Mouse (Mus musculus) forebrain, embryonic 11.5 days (tissue): ENCODE measurements around the gene Plk5. TPM values are rescaled to one million over a fixed set of nuclear protein-coding genes. Genes with fewer than 3 reads are reported as not detected.

Experiments used
- ATAC-seq: fragments of 200-750 bp; cut with Nextera tagmentation; replicated peaks from 2 replicates; pipeline ENCODE4 v1.8.0; 2017; ENCODE audit warnings: moderate TSS enrichment; ENCODE audit not compliant: low FRiP score
- DNase-seq: peaks from one replicate; pipeline ENCODE4 v3.0.0-alpha.2; 2017; ENCODE audit warnings: low spot score
- H3K27ac ChIP-seq: fragments of 300-500 bp; sonication (generic); 2 replicates; pipeline ENCODE4 v1.5.1; 2014; ENCODE audit warnings: low read depth, low read length
- H3K27me3 ChIP-seq: fragments of 300-500 bp; sonication (generic); 2 replicates; pipeline ENCODE4 v1.6.1; 2014; ENCODE audit warnings: mild to moderate bottlenecking, low read length, mixed read lengths; ENCODE audit not compliant: control insufficient read depth, insufficient read depth
- H3K36me3 ChIP-seq: fragments of 300-500 bp; sonication (generic); 2 replicates; pipeline ENCODE4 v1.6.1; 2014; ENCODE audit warnings: mild to moderate bottlenecking, low read length, moderate library complexity, mixed read lengths; ENCODE audit not compliant: control insufficient read depth, insufficient read depth
- H3K4me1 ChIP-seq: fragments of 300-500 bp; sonication (generic); replicated peaks from 2 replicates; pipeline ENCODE4 v1.6.1; 2014; ENCODE audit warnings: low read length, mixed read lengths; ENCODE audit not compliant: control insufficient read depth, insufficient read depth
- H3K4me2 ChIP-seq: fragments of 300-500 bp; sonication (generic); 2 replicates; pipeline ENCODE4 v1.6.1; 2014; ENCODE audit warnings: low read depth, mild to moderate bottlenecking, low read length, moderate library complexity, mixed read lengths; ENCODE audit not compliant: severe bottlenecking
- H3K4me3 ChIP-seq: fragments of 300-500 bp; sonication (generic); 2 replicates; pipeline ENCODE4 v1.5.1; 2014; ENCODE audit warnings: low read depth, low read length
- H3K9ac ChIP-seq: fragments of 300-500 bp; sonication (generic); 2 replicates; pipeline ENCODE4 v1.6.1; 2014; ENCODE audit warnings: low read length
- H3K9me3 ChIP-seq: fragments of 300-500 bp; sonication (generic); 2 replicates; pipeline ENCODE4 v1.6.1; 2016; ENCODE audit warnings: low read length, mixed read lengths; ENCODE audit not compliant: control insufficient read depth
- WGBS: fragments of 180-500 bp; shearing (Covaris S2); extraction: QIAGEN DNeasy Blood & Tissue Kit; methylation state at CpG from one replicate; pipeline ENCODE4 v1.1.7; 2014; 5-methylcytosine and 5-hydroxymethylcytosine counted together
- polyA plus RNA-seq: library from polyadenylated mRNA; unstranded; fragments of >200 nt; fragmentation: Nextera tagmentation; extraction: Ambion mirVana; gene quantifications from 2 replicates; pipeline ENCODE4 v1.2.1, GENCODE M21; 2014

Gene Plk5
- polyA plus RNA-seq, 1 experiment from 2014 or later, result 0.36 TPM

DNA sequence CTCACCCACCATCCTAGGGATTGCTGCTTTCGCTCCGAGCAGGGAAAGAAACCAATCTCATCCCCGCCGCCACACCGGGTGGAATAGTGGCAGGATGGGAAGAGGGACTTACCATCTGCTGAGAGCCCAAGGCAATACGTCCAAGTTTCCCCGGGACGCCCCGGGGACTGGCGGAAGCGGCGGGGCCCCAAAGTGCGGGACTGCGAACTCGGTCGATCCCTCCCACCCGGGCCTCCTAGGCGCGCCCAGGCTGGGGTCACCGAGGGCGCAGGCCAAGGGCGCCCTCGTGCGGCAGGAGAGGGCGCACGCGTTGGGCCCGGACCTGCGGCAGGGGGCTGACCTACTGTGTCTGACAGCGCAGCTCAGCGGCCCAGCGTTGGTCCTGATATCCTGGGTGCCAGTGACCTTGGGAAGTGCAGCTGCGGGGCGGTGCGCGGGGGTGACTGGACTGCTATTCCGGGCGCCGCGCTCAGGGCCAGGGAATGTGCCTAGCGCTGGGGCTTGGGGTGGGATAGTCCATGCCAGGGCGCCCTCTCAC, 7.9 kb upstream of the Plk5 start, which contains the start of gene Adamtsl5:
Gene Adamtsl5 (minus strand): TSS at position 169 of the 538 bp plus-strand sequence.
- H3K4me1 ChIP-seq, result peaks cover 2% of the 10 kb centered on the region
- H3K36me3 ChIP-seq, result no peaks in the 10 kb centered on the region
- DNase-seq, result peak; percentile 83
- H3K9me3 ChIP-seq, result no peaks in the 10 kb centered on the region
- H3K4me3 ChIP-seq, result peak within 1 kb of the TSS; percentile 18
- H3K4me2 ChIP-seq, result peak within 1 kb of the TSS; percentile 34; the same call in 1 of the 2 replicates
- no peak within 1 kb of the TSS for H3K27ac ChIP-seq
- peaks cover 80% of the 10 kb centered on the region for H3K27me3 ChIP-seq
- peak; percentile 22; the same call in 1 of the 2 replicates for ATAC-seq
- WGBS, result under 1% methylated on average over 42 of the region's 42 CpGs
- H3K9ac ChIP-seq, result no peak within 1 kb of the TSS; the same call in 1 of the 2 replicates

DNA sequence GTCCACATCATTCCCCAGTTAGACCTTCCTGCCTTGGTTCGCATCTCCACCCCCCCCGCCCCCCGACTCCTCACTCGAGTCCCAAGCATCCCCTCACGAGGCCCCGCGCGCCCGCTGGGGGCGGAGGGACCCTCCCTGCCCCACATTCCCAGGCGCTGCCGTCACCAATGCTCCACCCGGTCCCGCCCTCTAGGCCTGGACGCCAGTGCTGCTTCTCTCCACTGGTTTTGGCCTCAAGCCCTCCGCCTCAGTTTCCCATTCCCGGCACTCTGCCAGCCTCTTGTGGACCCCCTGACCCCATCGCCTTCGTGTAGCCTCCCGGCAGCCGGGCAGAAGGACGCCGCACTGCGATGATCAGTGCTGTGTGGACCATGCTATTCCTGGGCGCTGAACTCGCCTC, 7.3 kb upstream of the Plk5 start:
- H3K9ac ChIP-seq, result no peak overlapping the region
- no peaks in the 10 kb centered on the region for H3K36me3 ChIP-seq
- H3K27me3 ChIP-seq, result peaks cover 78% of the 10 kb centered on the region
- ATAC-seq (no peak; the same call in 1 of the 2 replicates), DNase-seq (no peak)
- H3K4me2 ChIP-seq, result no peak overlapping the region
- WGBS, result 15% methylated on average over 26 of the region's 26 CpGs
- no peaks in the 10 kb centered on the region for H3K9me3 ChIP-seq
- no peak overlapping the region for H3K27ac ChIP-seq
- H3K4me1 ChIP-seq, result no peaks in the 10 kb centered on the region; the same call in 1 of the 2 replicates
- H3K4me3 ChIP-seq, result no peak overlapping the region

DNA sequence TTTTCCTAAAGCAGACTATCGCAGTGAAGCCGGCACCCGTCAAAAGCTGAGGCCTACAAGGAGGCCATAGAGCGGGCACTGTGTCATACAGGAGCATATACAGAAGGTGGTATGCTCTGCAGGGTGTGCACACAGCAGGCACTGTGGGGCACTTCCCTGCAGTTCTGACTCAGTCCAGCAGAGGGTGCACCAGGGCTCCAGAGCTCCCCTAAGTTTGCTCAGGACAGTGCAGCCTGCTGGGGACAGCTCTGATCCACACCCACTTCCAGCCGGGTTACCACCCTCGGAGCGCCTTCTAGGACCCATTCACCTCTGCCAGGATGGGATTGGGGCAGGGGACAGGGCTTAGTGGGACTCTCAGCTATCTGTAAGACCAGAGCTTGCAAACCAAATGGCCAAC, 6.0 kb upstream of the Plk5 start:
- ATAC-seq (peak; percentile 81), DNase-seq (peak; percentile 92)
- 5% methylated on average over 7 of the region's 7 CpGs for WGBS
- no peak overlapping the region for H3K27ac ChIP-seq
- no peaks in the 10 kb centered on the region for H3K36me3 ChIP-seq
- H3K4me1 ChIP-seq, result no peaks in the 10 kb centered on the region; the same call in 1 of the 2 replicates
- H3K9ac ChIP-seq, result no peak overlapping the region
- no peak overlapping the region for H3K4me2 ChIP-seq
- no peaks in the 10 kb centered on the region for H3K9me3 ChIP-seq
- H3K27me3 ChIP-seq, result peaks cover 74% of the 10 kb centered on the region
- H3K4me3 ChIP-seq, result no peak overlapping the region

DNA sequence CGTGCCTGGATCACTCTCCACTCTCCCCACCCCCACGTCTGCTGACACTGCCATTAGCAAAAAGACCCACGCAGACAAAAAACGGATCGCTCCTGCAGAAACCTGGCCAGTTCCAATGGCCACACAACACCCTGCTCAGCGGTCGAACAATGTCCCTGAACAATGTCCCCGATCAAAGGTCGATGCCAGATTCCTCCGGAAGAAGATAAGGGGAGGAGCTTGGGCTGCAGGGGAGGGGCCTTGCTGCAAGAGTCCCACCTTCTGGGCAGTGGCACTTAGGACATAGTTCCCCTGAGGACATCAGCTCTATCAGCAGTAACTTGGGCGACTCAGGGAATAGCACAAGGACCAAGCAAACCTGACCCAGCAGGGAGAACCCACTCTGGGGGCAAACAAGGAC, 4.4 kb upstream of the Plk5 start:
- H3K4me2 ChIP-seq, result no peak overlapping the region

DNA sequence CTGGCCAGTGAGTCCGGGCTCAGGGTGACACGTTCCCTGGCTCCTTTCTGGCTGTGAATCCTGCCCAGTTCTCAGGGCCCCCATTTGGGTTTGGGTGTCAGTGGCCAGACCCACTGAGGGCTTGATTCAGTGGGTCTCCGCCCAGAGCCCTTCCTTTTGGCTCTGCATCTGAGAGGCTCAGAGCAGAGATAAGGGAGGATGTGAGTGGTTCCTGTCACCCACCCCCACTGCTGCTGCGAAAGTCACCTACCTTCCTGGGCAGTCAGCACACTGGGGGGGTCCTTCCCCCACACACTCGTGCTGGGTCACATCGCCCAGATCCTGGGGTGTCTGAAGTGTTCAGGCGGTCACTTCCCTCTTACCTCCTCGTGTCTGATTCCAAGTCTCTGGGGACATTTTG, 3.5 kb upstream of the Plk5 start:
- Histone ChIP-seq H3K4me3 (no peak overlapping the region), H3K27me3 (peaks cover 77% of the 10 kb centered on the region), H3K9me3 (no peaks in the 10 kb centered on the region), H3K9ac (no peak overlapping the region), H3K4me2 (no peak overlapping the region), H3K4me1 (peaks cover under 1% of the 10 kb centered on the region; the same call in 1 of the 2 replicates), H3K36me3 (no peaks in the 10 kb centered on the region), H3K27ac (no peak overlapping the region)
- DNase-seq, result no peak
- no peak for ATAC-seq
- WGBS, result 67% methylated on average over 8 of the region's 8 CpGs

More for the DNA sequence above, 4.4 kb upstream of the Plk5 start:
- Histone ChIP-seq H3K9ac (no peak overlapping the region), H3K27ac (no peak overlapping the region), H3K36me3 (no peaks in the 10 kb centered on the region), H3K4me1 (no peaks in the 10 kb centered on the region; the same call in 1 of the 2 replicates), H3K4me3 (no peak overlapping the region), H3K9me3 (no peaks in the 10 kb centered on the region), H3K27me3 (peaks cover 76% of the 10 kb centered on the region)
- WGBS, result 22% methylated on average over 11 of the region's 11 CpGs
- DNase-seq, result no peak
- no peak for ATAC-seq

DNA sequence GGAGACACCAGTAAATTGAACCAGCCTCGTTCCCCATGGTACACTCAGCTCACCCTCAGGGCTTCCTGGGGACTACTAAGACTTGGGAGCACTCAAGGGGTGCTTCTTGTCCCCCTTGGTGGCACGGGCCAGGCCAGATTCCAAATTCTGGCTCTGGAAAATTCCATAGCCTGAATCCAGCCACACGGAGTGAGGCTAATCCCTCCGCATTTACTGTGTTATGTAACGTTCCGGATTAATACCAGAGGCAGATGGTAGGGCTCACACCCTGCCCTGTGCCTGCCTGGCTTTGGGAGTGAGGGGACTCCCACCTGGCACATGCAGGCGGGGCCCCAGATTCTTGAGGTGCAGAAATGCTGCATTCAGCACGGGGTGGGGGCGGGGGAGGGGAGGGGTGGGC, 828 bp upstream of the Plk5 start:
- Histone ChIP-seq H3K36me3 (no peaks in the 10 kb centered on the region), H3K9me3 (no peaks in the 10 kb centered on the region), H3K4me1 (peaks cover 2% of the 10 kb centered on the region; the same call in 1 of the 2 replicates), H3K27me3 (peaks cover 61% of the 10 kb centered on the region), H3K9ac (no peak overlapping the region), H3K4me3 (no peak overlapping the region), H3K4me2 (no peak overlapping the region), H3K27ac (no peak overlapping the region)
- 6% methylated on average over 9 of the region's 9 CpGs for WGBS
- DNase-seq (no peak), ATAC-seq (no peak)

DNA sequence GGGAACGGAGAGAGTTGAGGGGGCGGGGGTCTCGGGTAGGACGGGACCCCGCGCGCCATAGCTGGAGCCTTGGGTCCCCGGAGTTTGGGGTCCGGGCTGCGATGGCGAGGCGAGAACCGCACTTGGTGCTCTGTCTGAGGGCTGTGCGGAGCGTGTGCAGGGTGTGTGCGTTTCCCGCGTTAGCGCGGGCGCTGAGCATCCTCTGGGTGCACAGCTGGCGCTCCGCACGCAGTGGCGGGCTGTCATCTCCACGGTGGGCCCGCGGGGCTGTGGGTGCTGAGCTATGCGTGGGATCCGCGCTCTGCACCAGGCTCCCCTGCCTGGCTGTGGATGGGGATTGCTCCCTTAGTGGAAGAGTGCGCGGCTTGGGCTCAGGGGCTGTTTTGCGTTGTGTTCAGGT, 478 bp downstream of the Plk5 start:
- no peaks in the 10 kb centered on the region for H3K9me3 ChIP-seq
- peaks cover 54% of the 10 kb centered on the region for H3K27me3 ChIP-seq
- no peak overlapping the region for H3K9ac ChIP-seq
- H3K4me1 ChIP-seq, result peaks cover 2% of the 10 kb centered on the region; the same call in 1 of the 2 replicates
- no peak for DNase-seq
- H3K36me3 ChIP-seq, result no peaks in the 10 kb centered on the region
- H3K4me3 ChIP-seq, result peak overlapping the region; percentile 19
- ATAC-seq, result no peak
- no peak overlapping the region for H3K27ac ChIP-seq
- WGBS, result 1% methylated on average over 33 of the region's 34 CpGs
- H3K4me2 ChIP-seq, result peak overlapping the region; percentile 39

DNA sequence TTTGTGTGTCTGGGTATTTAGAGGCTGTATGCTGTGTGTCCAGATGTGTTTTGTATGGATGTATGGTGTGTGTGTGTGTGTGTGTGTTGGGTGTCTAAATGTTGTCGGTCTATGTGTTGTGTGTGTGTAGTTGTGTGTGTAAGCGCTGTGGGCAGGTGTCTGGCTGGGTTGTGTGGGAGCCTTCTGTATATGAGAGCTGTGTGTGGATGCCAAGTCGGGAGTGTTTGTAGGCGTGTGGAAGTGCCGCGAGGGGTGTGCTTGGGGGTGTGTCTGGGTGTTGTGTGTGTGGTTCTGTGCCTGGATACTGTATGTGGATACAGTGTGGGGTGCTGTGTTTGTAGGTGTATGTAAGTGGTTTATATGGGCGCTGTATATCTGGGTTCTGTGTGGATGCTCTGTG, 1.1 kb downstream of the Plk5 start:
- no peaks in the 10 kb centered on the region for H3K36me3 ChIP-seq
- H3K4me2 ChIP-seq, result no peak overlapping the region
- DNase-seq (no peak), ATAC-seq (no peak)
- no peak overlapping the region for H3K27ac ChIP-seq
- H3K4me1 ChIP-seq, result peaks cover 2% of the 10 kb centered on the region; the same call in 1 of the 2 replicates
- H3K9me3 ChIP-seq, result no peaks in the 10 kb centered on the region
- H3K9ac ChIP-seq, result no peak overlapping the region
- H3K27me3 ChIP-seq, result peaks cover 54% of the 10 kb centered on the region
- no peak overlapping the region for H3K4me3 ChIP-seq
- 33% methylated on average over 7 of the region's 7 CpGs for WGBS
